Mouse (Mus musculus) testis, postnatal 10 days (tissue): ENCODE measurements around the gene Dnah10.
A peak's percentile ranks its signal among the peaks of the same experiment; 100 is the strongest.

Experiments
- DNase-seq: peaks from one replicate; pipeline ENCODE4 v3.0.0; 2021; ENCODE audit warnings: low spot score

Dnah10 gene

DNA sequence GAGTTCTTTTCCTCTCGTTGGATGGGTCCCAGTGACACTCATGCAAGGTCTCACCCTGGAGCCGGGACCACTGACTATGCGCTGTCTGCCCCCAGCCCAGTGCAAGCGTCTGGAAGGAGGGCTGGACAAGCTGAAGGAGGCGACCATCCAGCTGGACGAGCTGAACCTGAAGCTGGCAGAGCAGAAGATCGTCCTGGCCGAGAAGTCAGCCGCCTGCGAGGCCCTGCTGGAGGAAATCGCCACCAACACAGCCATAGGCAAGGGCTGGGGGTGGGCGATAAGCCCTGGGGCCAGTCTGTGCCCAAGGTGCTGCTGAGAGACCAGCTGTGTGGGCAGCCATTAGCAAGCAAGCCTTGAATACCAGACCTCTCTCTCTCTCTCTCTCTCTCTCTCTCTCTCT, 87.6 kb downstream of the Dnah10 start:
- DNase-seq, result no peak

DNA sequence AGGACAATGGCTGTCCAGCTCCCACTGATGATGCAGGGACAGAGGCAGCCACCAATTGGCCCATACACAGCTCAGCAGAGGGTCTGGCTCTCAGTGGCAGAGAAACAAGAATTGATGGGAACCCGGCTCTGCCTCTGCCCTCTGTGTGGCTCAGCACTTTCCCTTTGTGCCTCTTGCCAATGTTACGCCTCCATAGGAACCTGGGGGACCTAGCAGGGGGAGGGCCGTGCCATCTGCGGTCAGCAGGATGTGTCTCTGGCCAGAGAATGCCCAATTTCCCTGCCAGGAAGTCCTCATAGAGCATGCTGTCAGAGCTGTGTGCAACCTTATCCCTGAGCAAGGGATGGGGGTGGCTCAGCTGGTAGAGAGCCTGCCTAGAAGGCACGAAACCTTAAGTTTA, 89.9 kb downstream of the Dnah10 start:
- DNase-seq, result no peak

DNA sequence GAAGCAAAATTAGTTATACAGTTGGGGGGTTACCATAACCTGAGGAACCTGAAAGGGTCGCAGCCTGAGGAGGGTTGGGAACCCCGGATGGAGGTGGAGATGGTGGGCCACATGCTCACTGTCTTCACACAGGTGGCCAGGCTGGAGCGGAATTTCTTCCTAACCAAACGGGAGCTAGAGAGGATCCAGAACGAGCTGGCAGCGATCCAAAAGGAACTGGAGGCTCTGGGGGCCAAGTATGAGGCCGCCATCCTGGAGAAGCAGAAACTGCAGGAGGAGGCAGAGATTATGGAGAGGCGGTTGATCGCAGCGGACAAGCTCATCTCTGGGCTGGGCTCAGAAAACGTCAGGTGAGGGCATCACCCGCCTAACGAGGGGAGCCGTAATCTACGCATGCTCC, 92.2 kb downstream of the Dnah10 start:
- no peak for DNase-seq

DNA sequence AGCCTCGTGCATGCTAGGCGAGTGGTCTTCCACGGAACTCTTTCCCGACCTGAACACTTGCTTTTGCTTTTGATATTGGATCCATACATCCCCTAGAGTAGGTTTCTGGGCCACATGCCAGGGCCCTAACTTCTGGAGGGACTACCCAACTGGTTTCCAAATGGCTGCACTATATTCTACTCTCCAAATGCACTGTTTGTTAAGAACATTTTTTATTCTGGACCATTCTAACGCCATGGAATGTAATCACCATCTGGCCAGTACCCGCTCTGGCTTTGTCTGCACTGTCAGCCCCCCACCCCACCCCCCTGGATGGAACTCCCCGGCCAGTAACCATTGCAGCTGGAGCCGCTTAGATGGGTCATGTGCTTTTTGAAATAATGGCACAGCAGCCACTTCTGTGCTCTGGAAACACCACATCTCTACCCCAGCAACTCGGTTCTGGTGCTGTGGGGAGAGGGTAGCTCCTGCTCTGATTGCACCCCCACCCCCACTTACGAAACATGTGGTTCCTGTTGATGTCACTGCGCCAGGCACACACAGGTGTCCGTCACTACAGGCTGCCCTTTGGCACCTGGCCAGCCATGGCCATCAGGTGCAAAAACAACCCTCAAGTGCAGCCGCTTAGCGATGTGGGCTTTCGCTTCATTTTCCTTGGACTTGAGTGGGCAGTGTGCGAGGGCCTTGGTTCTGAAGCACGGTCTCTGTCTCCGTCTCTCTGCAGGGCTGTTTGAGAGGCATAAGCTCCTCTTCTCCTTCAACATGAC, 97.4 kb downstream of the Dnah10 start:
- DNase-seq, result no peak

DNA sequence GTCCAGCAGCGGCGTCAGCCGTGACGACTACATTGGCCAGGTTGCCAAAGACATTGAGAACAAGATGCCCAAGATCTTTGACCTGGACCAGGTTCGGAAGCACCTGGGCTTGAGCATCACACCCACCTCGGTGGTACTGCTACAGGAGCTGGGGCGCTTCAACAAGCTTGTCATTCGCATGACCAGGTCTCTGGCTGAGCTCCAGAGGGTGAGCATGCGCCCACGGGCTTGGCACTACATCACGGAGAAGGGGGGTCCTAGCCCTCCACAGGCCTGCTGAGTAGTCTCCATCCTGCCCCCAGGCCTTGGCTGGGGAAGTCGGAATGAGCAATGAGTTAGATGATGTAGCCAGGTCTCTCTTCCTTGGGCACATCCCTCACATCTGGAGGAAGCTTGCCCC, 105.4 kb downstream of the Dnah10 start:
- DNase-seq, result no peak

DNA sequence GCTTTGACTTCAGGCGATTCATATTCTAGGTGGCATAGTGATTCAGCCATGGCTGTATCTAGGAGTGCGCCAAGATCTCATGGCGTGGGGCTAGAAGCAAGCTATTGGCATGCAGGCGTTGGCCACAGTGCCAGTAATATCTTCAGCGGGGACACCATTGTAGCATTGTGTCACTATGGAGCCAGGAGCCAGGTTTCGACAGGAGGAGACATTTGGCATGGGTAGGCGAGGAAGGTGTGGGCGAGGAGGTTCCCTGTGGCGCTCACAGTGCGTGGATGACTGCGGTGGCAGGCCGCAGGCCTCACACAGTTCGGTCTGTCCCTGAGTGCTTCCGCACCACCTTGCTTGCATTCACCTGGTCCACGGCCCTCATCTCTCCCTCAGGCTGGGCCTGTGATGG, 110.3 kb downstream of the Dnah10 start:
- no peak for DNase-seq

- DNase-seq, result no peak
These were observed 111.2 kb downstream of the Dnah10 start for GRCm38 (mm10) chr5:124836075-124836474.

DNA sequence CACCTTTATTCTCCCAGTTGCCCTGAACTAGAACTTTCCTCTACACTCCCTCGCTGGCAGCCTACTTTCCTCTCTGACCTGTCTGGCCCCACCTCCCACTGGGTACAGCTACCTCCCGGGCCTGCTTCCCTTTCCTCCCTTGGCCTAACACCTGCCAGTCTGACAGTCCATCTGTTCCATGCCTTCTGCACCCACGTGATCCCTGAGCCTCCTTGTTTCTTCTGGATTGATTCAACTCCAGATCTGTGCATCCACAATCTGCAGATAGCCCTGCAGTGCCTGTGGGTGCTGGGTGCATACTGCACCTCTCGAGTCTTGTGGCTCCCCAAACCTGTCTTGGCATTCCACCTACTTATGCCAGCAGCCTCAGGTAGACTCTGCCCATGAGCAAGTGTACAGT, 111.7 kb downstream of the Dnah10 start:
- DNase-seq, result no peak

GRCm38 (mm10) chr5:124840202-124840601, 115.3 kb downstream of the Dnah10 start:
- no peak for DNase-seq

DNA sequence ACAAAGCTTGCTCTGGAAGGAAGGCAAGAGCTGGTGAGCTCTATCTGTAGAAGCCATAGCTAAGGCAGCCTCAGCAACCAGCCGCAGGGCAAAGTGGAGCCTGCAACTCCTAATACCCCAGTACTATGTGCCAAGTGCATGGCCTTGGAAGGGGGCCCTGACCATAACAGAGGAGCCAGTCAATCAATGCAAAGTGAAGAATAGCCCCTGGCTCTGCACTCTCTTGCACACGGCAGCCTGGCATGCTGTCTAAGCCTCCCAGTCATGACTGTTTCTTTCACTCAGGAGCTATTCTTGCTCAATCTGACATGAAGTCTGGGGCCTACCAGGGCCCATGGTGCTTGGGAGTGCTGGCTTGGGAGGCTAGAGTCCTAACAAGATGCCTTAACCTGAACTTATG, 115.8 kb downstream of the Dnah10 start:
- no peak for DNase-seq

GRCm38 (mm10) chr5:124843386-124843785, 118.5 kb downstream of the Dnah10 start:
- DNase-seq, result no peak

DNA sequence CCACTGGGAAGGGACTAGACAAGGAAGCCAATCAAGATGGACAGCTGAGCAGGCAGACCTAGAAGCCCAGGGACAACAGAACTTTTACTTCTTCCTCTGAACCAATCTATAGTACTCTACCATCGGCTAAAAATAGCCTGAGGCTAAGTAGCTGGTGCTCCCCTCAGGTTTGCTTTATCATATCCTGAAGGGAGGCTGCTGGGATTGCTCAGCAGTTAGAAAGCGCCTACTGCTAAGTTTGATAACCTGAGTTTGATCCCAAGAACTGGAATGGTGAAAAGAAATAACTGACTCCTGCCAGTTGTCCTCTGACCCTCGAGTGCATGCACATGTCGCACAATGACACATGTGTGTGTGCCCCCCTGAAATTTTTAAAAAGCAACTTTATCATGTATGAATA, 120.0 kb downstream of the Dnah10 start:
- DNase-seq, result no peak

DNA sequence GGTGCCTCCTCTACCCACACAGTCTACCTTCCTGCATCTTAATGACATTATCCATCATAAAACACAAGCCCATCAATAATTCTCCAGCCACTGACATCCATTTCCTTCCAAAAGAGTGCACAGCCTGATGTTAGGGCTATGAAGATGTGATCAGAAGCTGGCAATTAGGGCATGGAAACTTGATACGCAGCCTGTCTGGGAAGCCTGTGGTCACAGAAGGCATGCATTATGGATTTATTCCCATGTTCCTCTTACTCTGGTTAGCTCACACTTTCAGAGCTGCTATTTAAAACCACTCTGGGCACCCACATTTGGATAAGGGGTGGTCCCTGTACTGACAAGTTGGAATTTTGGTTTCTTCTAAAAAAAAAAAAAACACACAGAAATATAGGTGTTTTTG, 122.1 kb downstream of the Dnah10 start:
- DNase-seq, result no peak

DNA sequence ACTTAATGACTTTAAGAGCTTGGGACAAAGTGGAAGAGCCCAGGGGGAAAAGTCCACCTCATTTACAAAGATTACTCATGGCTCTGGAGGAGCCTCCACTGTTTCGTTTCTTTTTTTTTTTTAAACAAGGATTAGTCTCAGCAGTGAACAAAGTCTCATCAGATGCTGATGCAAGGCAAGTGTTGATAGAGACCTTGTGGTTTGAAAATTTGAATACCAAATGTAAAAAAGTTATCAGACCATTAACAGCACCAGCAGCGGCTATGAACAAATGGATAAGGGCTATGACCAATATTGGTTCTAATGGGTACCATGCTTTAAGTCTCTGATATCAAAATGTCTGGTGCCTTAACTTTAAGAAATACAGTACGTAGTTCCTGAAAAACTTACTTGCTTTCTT, 124.1 kb downstream of the Dnah10 start:
- no peak for DNase-seq

GRCm38 (mm10) chr5:124851572-124851971, 126.7 kb downstream of the Dnah10 start:
- DNase-seq, result no peak

DNA sequence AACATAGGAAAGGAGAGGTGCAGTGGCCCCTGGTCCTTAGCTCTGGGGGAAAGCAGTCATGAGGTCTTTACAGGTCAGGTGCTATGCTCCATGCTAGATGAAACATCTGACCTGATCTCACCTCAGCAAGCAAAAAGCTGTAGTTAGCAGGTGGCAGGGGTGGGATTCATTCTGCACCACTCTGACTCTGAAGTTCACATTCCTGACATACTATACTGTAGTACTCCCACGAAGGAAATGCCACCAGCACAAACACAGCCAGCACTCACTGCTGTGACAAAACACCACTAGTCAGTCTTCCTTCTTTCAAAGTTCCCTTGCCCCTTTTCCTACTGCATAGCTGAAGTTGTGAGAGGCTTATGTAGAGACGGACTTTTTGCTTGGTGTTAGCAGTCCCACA, 127.4 kb downstream of the Dnah10 start:
- DNase-seq, result no peak

DNA sequence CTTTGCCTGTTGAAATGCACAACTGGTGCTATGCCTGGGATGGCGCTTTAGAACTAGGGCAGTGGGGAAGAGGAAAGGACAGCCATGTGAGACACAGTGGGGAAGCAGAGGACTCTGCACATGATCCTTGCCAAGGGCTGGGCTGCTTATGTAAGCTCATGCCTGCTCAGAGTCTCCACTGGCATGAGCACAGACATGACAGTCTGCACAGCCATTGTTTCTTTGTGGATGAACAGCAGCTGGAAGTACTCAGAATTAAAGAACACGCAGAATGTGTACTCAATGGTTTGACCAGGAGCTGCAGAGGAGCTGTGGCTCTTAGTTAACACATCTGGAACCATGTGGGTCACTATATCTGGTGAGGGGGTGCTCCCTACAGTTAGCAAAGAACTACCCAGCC, 128.2 kb downstream of the Dnah10 start:
- DNase-seq, result no peak

DNA sequence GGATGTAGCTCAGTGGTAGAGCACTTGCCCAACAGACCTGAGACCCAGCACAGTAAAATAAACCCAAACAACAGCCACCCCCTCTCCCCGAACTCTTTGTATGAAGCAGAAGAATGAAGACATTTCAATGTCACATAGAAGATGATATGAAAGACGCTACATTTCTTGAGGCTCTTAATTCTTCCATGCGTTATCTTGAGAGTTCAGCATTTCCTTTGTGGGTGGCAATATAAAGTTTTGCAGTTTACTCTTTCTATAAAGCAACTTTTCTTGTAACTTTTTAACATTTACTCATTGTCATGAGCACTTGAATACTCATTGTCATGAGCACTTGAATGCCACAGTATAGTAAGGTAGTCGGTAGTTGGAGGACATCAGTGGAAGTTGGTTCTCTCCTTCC, 129.3 kb downstream of the Dnah10 start:
- no peak for DNase-seq

DNA sequence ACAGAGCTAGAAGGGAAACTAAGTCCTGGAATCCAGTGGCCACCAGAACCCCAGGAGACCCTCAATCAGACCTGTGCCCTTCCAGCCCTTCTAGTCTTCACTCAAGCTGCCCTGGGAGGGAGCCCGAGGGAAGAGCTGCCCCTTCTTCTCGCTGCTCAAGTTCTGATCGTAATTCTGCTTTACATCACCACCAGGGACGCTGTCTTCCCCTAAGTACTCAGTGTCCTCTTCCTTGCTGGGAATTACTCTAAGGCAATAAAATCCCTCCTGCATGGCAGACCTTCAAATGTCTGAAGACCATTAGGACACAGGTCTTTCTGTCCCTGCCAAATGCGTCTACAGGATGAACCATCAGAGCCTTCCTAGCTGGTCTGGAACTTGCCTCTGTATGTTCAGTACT, 135.1 kb downstream of the Dnah10 start:
- no peak for DNase-seq

- DNase-seq, result no peak
These were observed 136.6 kb downstream of the Dnah10 start for GRCm38 (mm10) chr5:124861463-124861862.

DNA sequence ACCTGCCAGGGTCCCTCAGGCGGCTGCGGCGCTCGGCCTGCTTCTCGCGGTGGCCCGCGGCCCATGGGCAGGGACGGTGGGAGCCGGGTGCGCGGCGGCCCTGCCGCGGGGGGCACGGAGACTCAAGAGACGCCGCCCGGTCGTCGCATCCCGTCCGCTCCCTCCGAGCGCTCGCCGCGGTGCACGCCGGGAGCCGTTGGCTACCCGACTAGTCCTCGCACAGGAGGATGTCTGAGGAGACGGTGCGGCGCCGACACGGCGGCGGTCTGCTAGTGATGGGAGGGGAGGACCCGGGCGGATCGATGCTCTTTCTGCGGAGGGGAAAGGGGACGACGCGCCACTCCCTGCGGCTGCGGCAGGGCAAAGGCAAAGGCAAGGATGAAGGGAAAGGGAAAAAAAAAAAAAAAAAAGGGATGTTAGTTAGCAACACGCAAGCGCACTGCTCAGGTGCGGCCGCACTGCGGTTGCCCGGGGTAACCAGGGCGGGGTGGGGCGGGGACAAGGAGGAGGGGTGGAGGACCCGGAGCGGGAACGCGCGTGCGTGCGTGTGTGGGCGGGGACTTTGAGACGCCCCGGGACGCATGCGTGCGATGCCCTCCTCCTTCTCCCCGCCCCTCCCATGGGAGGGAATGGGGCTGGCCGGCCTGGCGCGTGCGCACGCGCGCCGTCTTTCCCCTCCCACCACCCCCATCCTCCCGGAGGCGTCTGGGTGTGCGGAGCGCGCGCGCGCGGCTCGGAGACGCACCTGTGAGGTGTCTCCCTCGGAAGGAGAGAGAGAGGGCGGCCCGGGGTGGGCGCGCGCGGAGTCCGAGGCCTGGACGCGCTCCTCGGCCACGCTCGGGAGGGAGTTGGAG, 137.4 kb downstream of the Dnah10 start, which contains the start of the genes Ccdc92 and Zfp664:
Gene Ccdc92, minus strand, starts transcription at position 412 of the 854 bp plus-strand sequence.
Gene Zfp664, plus strand, starts transcription at position 679 of the 854 bp plus-strand sequence.
- peak; percentile 98 for DNase-seq

DNA sequence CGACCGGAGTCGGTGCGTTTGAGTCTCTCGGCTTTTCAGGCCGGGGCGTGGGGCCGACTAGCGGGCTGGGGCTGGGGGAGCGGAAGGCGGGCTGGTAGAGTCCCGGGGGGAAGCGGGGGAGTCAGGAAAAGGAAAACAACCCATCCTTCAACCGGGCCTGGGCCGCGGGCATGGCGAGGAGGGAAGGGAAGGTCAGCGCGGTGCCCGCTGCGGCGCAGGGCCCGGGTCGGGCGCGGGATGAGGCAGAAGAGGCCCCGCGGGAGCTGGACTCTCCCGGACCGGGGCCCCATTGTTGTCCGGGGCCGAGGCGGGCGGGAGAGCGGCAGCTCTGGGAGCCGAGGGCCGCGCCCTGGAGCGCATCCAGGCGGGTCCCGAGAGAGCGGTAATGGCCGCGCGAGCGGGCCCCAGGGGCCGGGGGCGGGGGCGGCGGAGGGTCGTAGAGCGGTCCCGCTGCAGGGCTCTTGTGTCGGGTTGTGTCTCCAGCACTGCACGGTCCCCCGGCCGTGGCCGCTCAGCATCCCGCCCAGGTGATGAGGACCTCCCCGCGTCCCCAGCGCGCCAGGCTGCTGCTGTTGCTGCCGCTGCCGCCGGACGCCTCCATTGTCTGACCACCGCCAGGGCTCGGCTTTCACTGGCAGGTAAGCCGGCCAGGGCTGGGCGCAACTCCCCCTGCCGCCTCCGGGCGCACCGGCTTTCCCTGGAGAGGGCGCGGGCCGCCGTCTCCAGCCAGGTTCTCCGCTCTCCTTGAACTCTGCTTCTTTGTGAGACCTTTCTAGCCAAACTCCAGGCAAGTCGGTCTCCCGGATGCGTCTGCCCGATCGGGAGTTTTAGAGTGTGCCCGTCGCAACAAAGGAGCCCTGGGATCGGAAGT, 138.2 kb downstream of the Dnah10 start:
- DNase-seq, result no peak
